Mouse (Mus musculus) hindbrain, embryonic 11.5 days (tissue): ENCODE data around the gene Sirt3. TPM values are rescaled to one million over a fixed set of nuclear protein-coding genes. Genes with fewer than 3 reads are reported as not detected.
A peak's percentile ranks its signal among the peaks of the same experiment; 100 is the strongest.

Experiments
- ATAC-seq: fragments of 200-750 bp; cut with Nextera tagmentation; 2 replicates; pipeline ENCODE4 v1.8.0; 2017; ENCODE audit warnings: mild to moderate bottlenecking, moderate TSS enrichment, moderate library complexity; ENCODE audit not compliant: low FRiP score
- DNase-seq: peaks from one replicate; pipeline ENCODE4 v3.0.0-alpha.2; 2015; ENCODE audit warnings: low spot score
- H3K27ac ChIP-seq: fragments of 300-500 bp; sonication (generic); 2 replicates; pipeline ENCODE4 v1.5.1; 2014; ENCODE audit warnings: mild to moderate bottlenecking, low read depth, low read length
- H3K27me3 ChIP-seq: fragments of 300-500 bp; sonication (generic); 2 replicates; pipeline ENCODE4 v1.6.1; 2014; ENCODE audit warnings: mild to moderate bottlenecking, low read length, moderate library complexity, mixed read lengths; ENCODE audit not compliant: control insufficient read depth, insufficient read depth
- H3K36me3 ChIP-seq: fragments of 300-500 bp; sonication (generic); 2 replicates; pipeline ENCODE4 v1.6.1; 2014; ENCODE audit warnings: mild to moderate bottlenecking, low read length, moderate library complexity, mixed read lengths; ENCODE audit not compliant: control insufficient read depth, insufficient read depth
- H3K4me1 ChIP-seq: fragments of 300-500 bp; sonication (generic); replicated peaks from 2 replicates; pipeline ENCODE4 v1.6.1; 2014; ENCODE audit warnings: low read length, mixed read lengths; ENCODE audit not compliant: control insufficient read depth, insufficient read depth
- H3K4me2 ChIP-seq: fragments of 300-500 bp; sonication (generic); replicated peaks from 2 replicates; pipeline ENCODE4 v1.6.1; 2014; ENCODE audit warnings: mild to moderate bottlenecking, low read depth, low read length
- H3K4me3 ChIP-seq: fragments of 300-500 bp; sonication (generic); 2 replicates; pipeline ENCODE4 v1.5.1; 2014; ENCODE audit warnings: low read depth, low read length
- H3K9ac ChIP-seq: fragments of 300-500 bp; sonication (generic); 2 replicates; pipeline ENCODE4 v1.6.1; 2014; ENCODE audit warnings: low read depth, low read length
- H3K9me3 ChIP-seq: fragments of 300-500 bp; sonication (generic); 2 replicates; pipeline ENCODE4 v1.6.1; 2016; ENCODE audit warnings: low read length; ENCODE audit not compliant: control insufficient read depth
- WGBS: fragments of 180-500 bp; shearing (Covaris S2); extraction: QIAGEN DNeasy Blood & Tissue Kit; methylation state at CpG from one replicate; pipeline ENCODE4 v1.1.7; 2014; 5-methylcytosine and 5-hydroxymethylcytosine counted together
- polyA plus RNA-seq: library from polyadenylated mRNA; unstranded; fragments of >200 nt; fragmentation: Nextera tagmentation; extraction: Ambion mirVana; gene quantifications from 2 replicates; pipeline ENCODE4 v1.2.1, GENCODE M21; 2014

The Sirt3 gene
- polyA plus RNA-seq: 21.6 and 23.3 TPM in 2 replicates

- no peaks in the 10 kb centered on the region for H3K27me3 ChIP-seq
- 0 out of 2 replicates have a peak, but pooled peaks cover 2% of the 10 kb centered on the region for H3K4me1 ChIP-seq
- WGBS: under 1% methylated on average over 58 of the region's 59 CpGs
- H3K36me3 ChIP-seq: no peaks in the 10 kb centered on the region
- H3K9ac ChIP-seq: peak within 1 kb of the TSS; percentile 81
- DNase-seq: peak; percentile 98
- H3K9me3 ChIP-seq: no peaks in the 10 kb centered on the region
- peak within 1 kb of the TSS; percentile 88 for H3K4me2 ChIP-seq
- peak within 1 kb of the TSS; percentile 66 for H3K27ac ChIP-seq
- H3K4me3 ChIP-seq: peak within 1 kb of the TSS; percentile 93
- ATAC-seq: peak; percentile 96
These were observed at the start of gene Sirt3, which contains the start of gene Psmd13 for GRCm38 (mm10) chr7:140881696-140882468. Gene Sirt3, minus strand, starts transcription at chr7:140882309. Gene Psmd13, plus strand, starts transcription at chr7:140881968.

DNA sequence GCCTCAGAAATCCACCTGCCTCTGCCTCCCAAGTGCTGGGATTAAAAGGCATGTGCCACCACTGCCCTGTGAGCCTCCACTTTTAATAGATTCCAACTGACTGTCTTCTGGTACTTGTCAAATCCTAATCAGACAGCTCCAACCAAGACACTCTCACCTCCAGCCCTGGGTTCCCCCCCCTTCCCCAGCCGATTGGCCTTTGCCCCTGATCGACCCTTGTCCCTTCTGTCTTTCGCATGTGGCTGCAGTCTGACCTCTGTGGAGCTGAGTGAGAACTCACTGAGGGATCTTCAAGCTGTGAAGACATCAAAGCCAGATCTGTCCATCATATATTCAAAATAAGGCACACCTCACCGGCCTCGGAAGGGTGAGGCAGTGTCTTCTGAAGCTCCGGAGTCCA lies 45.1 kb upstream of the Sirt3 start:
- WGBS: 87% methylated on average over 6 of the region's 6 CpGs
- no peak overlapping the region for H3K4me3 ChIP-seq
- H3K9ac ChIP-seq: no peak overlapping the region
- peaks cover 3% of the 10 kb centered on the region; the same call in 1 of the 2 replicates for H3K4me1 ChIP-seq
- no peaks in the 10 kb centered on the region for H3K36me3 ChIP-seq
- H3K4me2 ChIP-seq: no peak overlapping the region
- ATAC-seq (no peak), DNase-seq (no peak)
- H3K27me3 ChIP-seq: peaks cover 25% of the 10 kb centered on the region
- H3K9me3 ChIP-seq: no peaks in the 10 kb centered on the region
- H3K27ac ChIP-seq: no peak overlapping the region

GRCm38 (mm10) chr7:140923070-140923775 lies 41.1 kb upstream of the Sirt3 start:
- WGBS: 25% methylated on average over 30 of the region's 30 CpGs
- Histone ChIP-seq H3K4me3 (peak overlapping the region; percentile 40), H3K27me3 (peaks cover 48% of the 10 kb centered on the region)

GRCm38 (mm10) chr7:140922398-140923069 lies 40.4 kb upstream of the Sirt3 start:
- Histone ChIP-seq H3K27me3 (peaks cover 48% of the 10 kb centered on the region), H3K4me2 (peak overlapping the region; percentile 64), H3K36me3 (no peaks in the 10 kb centered on the region), H3K9me3 (no peaks in the 10 kb centered on the region), H3K4me3 (peak overlapping the region; percentile 40), H3K27ac (no peak overlapping the region), H3K4me1 (peaks cover 3% of the 10 kb centered on the region; the same call in 1 of the 2 replicates), H3K9ac (peak overlapping the region; percentile 15)
- DNase-seq (peak; percentile 52), ATAC-seq (no peak)
- 1% methylated on average over 49 of the region's 49 CpGs for WGBS

More at GRCm38 (mm10) chr7:140923070-140923775, 41.1 kb upstream of the Sirt3 start:
- DNase-seq (peak; percentile 11), ATAC-seq (no peak)
- no peak overlapping the region for H3K27ac ChIP-seq
- no peaks in the 10 kb centered on the region for H3K36me3 ChIP-seq
- H3K4me1 ChIP-seq: peaks cover 3% of the 10 kb centered on the region; the same call in 1 of the 2 replicates
- H3K4me2 ChIP-seq: peak overlapping the region; percentile 64
- no peak overlapping the region; the same call in 1 of the 2 replicates for H3K9ac ChIP-seq
- no peaks in the 10 kb centered on the region for H3K9me3 ChIP-seq

- H3K27ac ChIP-seq: no peak overlapping the region
- H3K4me2 ChIP-seq: no peak overlapping the region
These were observed 39.3 kb upstream of the Sirt3 start for GRCm38 (mm10) chr7:140921225-140921975.

GRCm38 (mm10) chr7:140920418-140921029 lies 38.4 kb upstream of the Sirt3 start, which contains the start of gene Nlrp6:
Gene Nlrp6, plus strand, starts transcription at chr7:140920902.
- Histone ChIP-seq H3K27ac (no peak within 1 kb of the TSS), H3K4me1 (peaks cover 3% of the 10 kb centered on the region; the same call in 1 of the 2 replicates), H3K4me3 (no peak within 1 kb of the TSS), H3K36me3 (no peaks in the 10 kb centered on the region), H3K9ac (no peak within 1 kb of the TSS), H3K9me3 (no peaks in the 10 kb centered on the region), H3K27me3 (peaks cover 48% of the 10 kb centered on the region), H3K4me2 (no peak within 1 kb of the TSS)
- DNase-seq: no peak
- ATAC-seq: no peak
- 81% methylated on average over 8 of the region's 8 CpGs for WGBS

More at GRCm38 (mm10) chr7:140921225-140921975, 39.3 kb upstream of the Sirt3 start:
- DNase-seq (peak; percentile 12), ATAC-seq (no peak)
- peaks cover 48% of the 10 kb centered on the region for H3K27me3 ChIP-seq
- H3K4me1 ChIP-seq: peaks cover 3% of the 10 kb centered on the region; the same call in 1 of the 2 replicates
- no peak overlapping the region for H3K9ac ChIP-seq
- 30% methylated on average over 22 of the region's 22 CpGs for WGBS
- no peaks in the 10 kb centered on the region for H3K9me3 ChIP-seq
- no peaks in the 10 kb centered on the region for H3K36me3 ChIP-seq
- H3K4me3 ChIP-seq: no peak overlapping the region

- H3K27me3 ChIP-seq: peaks cover 48% of the 10 kb centered on the region
- no peaks in the 10 kb centered on the region for H3K36me3 ChIP-seq
- no peak overlapping the region for H3K27ac ChIP-seq
- DNase-seq: no peak
- no peak overlapping the region for H3K4me3 ChIP-seq
- no peak for ATAC-seq
- no peak overlapping the region for H3K4me2 ChIP-seq
- H3K9me3 ChIP-seq: no peaks in the 10 kb centered on the region
- WGBS: 80% methylated on average over 4 of the region's 4 CpGs
- H3K4me1 ChIP-seq: peaks cover 3% of the 10 kb centered on the region; the same call in 1 of the 2 replicates
- H3K9ac ChIP-seq: no peak overlapping the region
These were observed 37.8 kb upstream of the Sirt3 start for GRCm38 (mm10) chr7:140919911-140920310.
